Mouse (Mus musculus): ENCODE measurements around the gene Plscr1. TPM values are rescaled to one million over a fixed set of nuclear protein-coding genes. Genes with fewer than 3 reads are reported as not detected.

Plscr1 gene
- 31.9 and 32.1 TPM in 2 replicates for polyA plus RNA-seq (2014; fragmentation: Nextera tagmentation; extraction: Ambion mirVana)

GRCm38 (mm10) chr9:92249447-92249852 is at the start of gene Plscr1:
Plscr1 (plus strand) TSS chr9:92249750.
- WGBS = 36% methylated on average over 7 of the region's 7 CpGs
- Histone ChIP-seq H3K9ac (ENCODE audit: low read length) (peak within 1 kb of the TSS; percentile 61), H3K27me3 (ENCODE audit: control insufficient read depth, insufficient read depth, low read length) (no peaks in the 10 kb centered on the region), H3K27ac (replicated peaks; ENCODE audit: low read depth, low read length) (peak within 1 kb of the TSS; percentile 63), H3K4me3 (ENCODE audit: low read depth, low read length) (peak within 1 kb of the TSS; percentile 41), H3K36me3 (ENCODE audit: control insufficient read depth, insufficient read depth, low read length) (no peaks in the 10 kb centered on the region), H3K4me2 (ENCODE audit: low read depth, severe bottlenecking) (peak within 1 kb of the TSS; percentile 55), H3K4me1 (ENCODE audit: control insufficient read depth, insufficient read depth, low read length) (peaks cover 3% of the 10 kb centered on the region; the same call in 1 of the 2 replicates), H3K9me3 (ENCODE audit: control insufficient read depth, low read length) (no peaks in the 10 kb centered on the region)
- 0 out of 2 replicates have a peak, but pooled peaks have one; percentile 22 for ATAC-seq (ENCODE audit: insufficient number of reproducible peaks, low FRiP score, low TSS enrichment, low read depth)
- no peak for DNase-seq (ENCODE audit: low spot score)

GRCm38 (mm10) chr9:92204397-92204796 is 45.2 kb upstream of the Plscr1 start:
- Histone ChIP-seq H3K4me3 (ENCODE audit: low read depth, low read length) (no peak overlapping the region), H3K9me3 (ENCODE audit: control insufficient read depth, low read length) (no peaks in the 10 kb centered on the region), H3K27ac (replicated peaks; ENCODE audit: low read depth, low read length) (no peak overlapping the region), H3K9ac (ENCODE audit: low read length) (no peak overlapping the region), H3K36me3 (ENCODE audit: control insufficient read depth, insufficient read depth, low read length) (no peaks in the 10 kb centered on the region), H3K27me3 (ENCODE audit: control insufficient read depth, insufficient read depth, low read length) (no peaks in the 10 kb centered on the region), H3K4me1 (ENCODE audit: control insufficient read depth, insufficient read depth, low read length) (no peaks in the 10 kb centered on the region), H3K4me2 (ENCODE audit: low read depth, severe bottlenecking) (no peak overlapping the region)
- 41% methylated on average over 2 of the region's 2 CpGs for WGBS
- ATAC-seq (ENCODE audit: insufficient number of reproducible peaks, low FRiP score, low TSS enrichment, low read depth) (no peak), DNase-seq (ENCODE audit: low spot score) (no peak)

- 65% methylated on average over 4 of the region's 4 CpGs for WGBS
Measured at GRCm38 (mm10) chr9:92207307-92207706, 42.2 kb upstream of the Plscr1 start.

GRCm38 (mm10) chr9:92207757-92208156 is 41.8 kb upstream of the Plscr1 start:
- H3K27ac ChIP-seq (replicated peaks; ENCODE audit: low read depth, low read length) = no peak overlapping the region
- H3K27me3 ChIP-seq (ENCODE audit: control insufficient read depth, insufficient read depth, low read length) = no peaks in the 10 kb centered on the region
- 88% methylated on average over 8 of the region's 8 CpGs for WGBS
- no peak overlapping the region for H3K4me2 ChIP-seq (ENCODE audit: low read depth, severe bottlenecking)
- H3K36me3 ChIP-seq (ENCODE audit: control insufficient read depth, insufficient read depth, low read length) = no peaks in the 10 kb centered on the region
- H3K9me3 ChIP-seq (ENCODE audit: control insufficient read depth, low read length) = no peaks in the 10 kb centered on the region
- H3K4me1 ChIP-seq (ENCODE audit: control insufficient read depth, insufficient read depth, low read length) = no peaks in the 10 kb centered on the region
- DNase-seq (ENCODE audit: low spot score) = no peak
- no peak overlapping the region for H3K4me3 ChIP-seq (ENCODE audit: low read depth, low read length)
- no peak for ATAC-seq (ENCODE audit: insufficient number of reproducible peaks, low FRiP score, low TSS enrichment, low read depth)
- no peak overlapping the region for H3K9ac ChIP-seq (ENCODE audit: low read length)

More at GRCm38 (mm10) chr9:92207307-92207706, 42.2 kb upstream of the Plscr1 start:
- H3K4me1 ChIP-seq (ENCODE audit: control insufficient read depth, insufficient read depth, low read length) = no peaks in the 10 kb centered on the region
- H3K27me3 ChIP-seq (ENCODE audit: control insufficient read depth, insufficient read depth, low read length) = no peaks in the 10 kb centered on the region
- H3K36me3 ChIP-seq (ENCODE audit: control insufficient read depth, insufficient read depth, low read length) = no peaks in the 10 kb centered on the region
- H3K4me3 ChIP-seq (ENCODE audit: low read depth, low read length) = no peak overlapping the region
- no peaks in the 10 kb centered on the region for H3K9me3 ChIP-seq (ENCODE audit: control insufficient read depth, low read length)
- peak; percentile 34 for DNase-seq (ENCODE audit: low spot score)
- no peak for ATAC-seq (ENCODE audit: insufficient number of reproducible peaks, low FRiP score, low TSS enrichment, low read depth)
- no peak overlapping the region for H3K27ac ChIP-seq (replicated peaks; ENCODE audit: low read depth, low read length)
- no peak overlapping the region for H3K9ac ChIP-seq (ENCODE audit: low read length)
- no peak overlapping the region for H3K4me2 ChIP-seq (ENCODE audit: low read depth, severe bottlenecking)

GRCm38 (mm10) chr9:92209850-92210249 is 39.7 kb upstream of the Plscr1 start:
- WGBS = 74% methylated on average over 3 of the region's 3 CpGs
- Histone ChIP-seq H3K4me3 (ENCODE audit: low read depth, low read length) (no peak overlapping the region), H3K9me3 (ENCODE audit: control insufficient read depth, low read length) (no peaks in the 10 kb centered on the region), H3K9ac (ENCODE audit: low read length) (no peak overlapping the region), H3K27me3 (ENCODE audit: control insufficient read depth, insufficient read depth, low read length) (no peaks in the 10 kb centered on the region), H3K27ac (replicated peaks; ENCODE audit: low read depth, low read length) (no peak overlapping the region), H3K36me3 (ENCODE audit: control insufficient read depth, insufficient read depth, low read length) (no peaks in the 10 kb centered on the region), H3K4me1 (ENCODE audit: control insufficient read depth, insufficient read depth, low read length) (no peaks in the 10 kb centered on the region), H3K4me2 (ENCODE audit: low read depth, severe bottlenecking) (no peak overlapping the region)
- ATAC-seq (ENCODE audit: insufficient number of reproducible peaks, low FRiP score, low TSS enrichment, low read depth) (no peak), DNase-seq (ENCODE audit: low spot score) (no peak)

GRCm38 (mm10) chr9:92210386-92210967 is 39.1 kb upstream of the Plscr1 start:
- no peak overlapping the region for H3K4me3 ChIP-seq (ENCODE audit: low read depth, low read length)
- WGBS = 86% methylated on average over 7 of the region's 7 CpGs

GRCm38 (mm10) chr9:92211048-92211447 is 38.5 kb upstream of the Plscr1 start:
- Histone ChIP-seq H3K9me3 (ENCODE audit: control insufficient read depth, low read length) (no peaks in the 10 kb centered on the region), H3K27ac (replicated peaks; ENCODE audit: low read depth, low read length) (no peak overlapping the region), H3K4me3 (ENCODE audit: low read depth, low read length) (no peak overlapping the region), H3K4me1 (ENCODE audit: control insufficient read depth, insufficient read depth, low read length) (no peaks in the 10 kb centered on the region), H3K36me3 (ENCODE audit: control insufficient read depth, insufficient read depth, low read length) (no peaks in the 10 kb centered on the region), H3K27me3 (ENCODE audit: control insufficient read depth, insufficient read depth, low read length) (no peaks in the 10 kb centered on the region), H3K4me2 (ENCODE audit: low read depth, severe bottlenecking) (no peak overlapping the region), H3K9ac (ENCODE audit: low read length) (no peak overlapping the region)
- no peak for ATAC-seq (ENCODE audit: insufficient number of reproducible peaks, low FRiP score, low TSS enrichment, low read depth)
- DNase-seq (ENCODE audit: low spot score) = no peak
- 70% methylated on average over 3 of the region's 3 CpGs for WGBS

More at GRCm38 (mm10) chr9:92210386-92210967, 39.1 kb upstream of the Plscr1 start:
- no peak overlapping the region for H3K27ac ChIP-seq (replicated peaks; ENCODE audit: low read depth, low read length)
- DNase-seq (ENCODE audit: low spot score) (no peak), ATAC-seq (ENCODE audit: insufficient number of reproducible peaks, low FRiP score, low TSS enrichment, low read depth) (no peak)
- no peaks in the 10 kb centered on the region for H3K9me3 ChIP-seq (ENCODE audit: control insufficient read depth, low read length)
- H3K36me3 ChIP-seq (ENCODE audit: control insufficient read depth, insufficient read depth, low read length) = no peaks in the 10 kb centered on the region
- H3K9ac ChIP-seq (ENCODE audit: low read length) = no peak overlapping the region
- no peaks in the 10 kb centered on the region for H3K4me1 ChIP-seq (ENCODE audit: control insufficient read depth, insufficient read depth, low read length)
- no peak overlapping the region for H3K4me2 ChIP-seq (ENCODE audit: low read depth, severe bottlenecking)
- H3K27me3 ChIP-seq (ENCODE audit: control insufficient read depth, insufficient read depth, low read length) = no peaks in the 10 kb centered on the region

GRCm38 (mm10) chr9:92217484-92217883 is 32.1 kb upstream of the Plscr1 start:
- Histone ChIP-seq H3K27ac (replicated peaks; ENCODE audit: low read depth, low read length) (no peak overlapping the region), H3K4me1 (ENCODE audit: control insufficient read depth, insufficient read depth, low read length) (no peaks in the 10 kb centered on the region), H3K27me3 (ENCODE audit: control insufficient read depth, insufficient read depth, low read length) (no peaks in the 10 kb centered on the region), H3K4me2 (ENCODE audit: low read depth, severe bottlenecking) (no peak overlapping the region), H3K36me3 (ENCODE audit: control insufficient read depth, insufficient read depth, low read length) (no peaks in the 10 kb centered on the region), H3K9me3 (ENCODE audit: control insufficient read depth, low read length) (no peaks in the 10 kb centered on the region), H3K4me3 (ENCODE audit: low read depth, low read length) (no peak overlapping the region), H3K9ac (ENCODE audit: low read length) (no peak overlapping the region)
- DNase-seq (ENCODE audit: low spot score) (no peak), ATAC-seq (ENCODE audit: insufficient number of reproducible peaks, low FRiP score, low TSS enrichment, low read depth) (no peak)
- WGBS = 81% methylated on average over 4 of the region's 4 CpGs

- no peak overlapping the region for H3K9ac ChIP-seq (ENCODE audit: low read length)
- H3K4me2 ChIP-seq (ENCODE audit: low read depth, severe bottlenecking) = no peak overlapping the region
- H3K4me3 ChIP-seq (ENCODE audit: low read depth, low read length) = no peak overlapping the region
- 91% methylated on average over 2 of the region's 2 CpGs for WGBS
- H3K36me3 ChIP-seq (ENCODE audit: control insufficient read depth, insufficient read depth, low read length) = no peaks in the 10 kb centered on the region
- H3K9me3 ChIP-seq (ENCODE audit: control insufficient read depth, low read length) = no peaks in the 10 kb centered on the region
- no peaks in the 10 kb centered on the region for H3K27me3 ChIP-seq (ENCODE audit: control insufficient read depth, insufficient read depth, low read length)
- H3K27ac ChIP-seq (replicated peaks; ENCODE audit: low read depth, low read length) = no peak overlapping the region
- ATAC-seq (ENCODE audit: insufficient number of reproducible peaks, low FRiP score, low TSS enrichment, low read depth) (no peak), DNase-seq (ENCODE audit: low spot score) (no peak)
- no peaks in the 10 kb centered on the region for H3K4me1 ChIP-seq (ENCODE audit: control insufficient read depth, insufficient read depth, low read length)
Measured at GRCm38 (mm10) chr9:92217896-92218295, 31.7 kb upstream of the Plscr1 start.

Measured in limb, embryonic 11.5 days (tissue).